Mouse (Mus musculus) erythroblast, embryonic 14.5 days (primary cell): Measurements from ENCODE around the gene Aph1c.

ENCODE experiments used
- GATA1 ChIP-seq: IDR thresholded peaks from 2 replicates; pipeline ENCODE4 v1.6.1; 2012; ENCODE audit warnings: low read length, inconsistent platforms, mixed read lengths
- TAL1 ChIP-seq: IDR thresholded peaks from 3 replicates; pipeline ENCODE4 v1.6.1; 2012; ENCODE audit warnings: low read length, inconsistent platforms, mixed read lengths

- TF ChIP-seq TAL1 (no peak), GATA1 (no peak)
Observed at GRCm38 (mm10) chr9:66859523-66859922, 25.0 kb upstream of the Aph1c start.
